Mouse (Mus musculus) limb, embryonic 15.5 days (tissue): ENCODE results near the gene Vax1. TPM values are rescaled to one million over a fixed set of nuclear protein-coding genes. Genes with fewer than 3 reads are reported as not detected.
A peak's percentile ranks its signal among the peaks of the same experiment; 100 is the strongest.

Experiments used
- ATAC-seq: fragments of 200-750 bp; cut with Nextera tagmentation; 2 replicates; pipeline ENCODE4 v1.8.0; 2017; ENCODE audit warnings: low read depth, moderate TSS enrichment; ENCODE audit not compliant: insufficient number of reproducible peaks, low FRiP score, low TSS enrichment
- H3K27ac ChIP-seq: fragments of 300-500 bp; sonication (generic); 2 replicates; pipeline ENCODE4 v1.5.1; 2015; ENCODE audit warnings: moderate library complexity, mild to moderate bottlenecking, inconsistent platforms
- H3K27me3 ChIP-seq: fragments of 300-500 bp; sonication (generic); 2 replicates; pipeline ENCODE4 v1.6.1; 2015; ENCODE audit warnings: inconsistent platforms
- H3K36me3 ChIP-seq: fragments of 300-500 bp; sonication (generic); 2 replicates; pipeline ENCODE4 v1.6.1; 2015; ENCODE audit warnings: inconsistent platforms
- H3K4me1 ChIP-seq: fragments of 300-500 bp; sonication (generic); 2 replicates; pipeline ENCODE4 v1.6.1; 2015; ENCODE audit warnings: inconsistent platforms
- H3K4me2 ChIP-seq: fragments of 300-500 bp; sonication (generic); 2 replicates; pipeline ENCODE4 v1.6.1; 2015; ENCODE audit warnings: mild to moderate bottlenecking, inconsistent platforms
- H3K4me3 ChIP-seq: fragments of 300-500 bp; sonication (generic); 2 replicates; pipeline ENCODE4 v1.5.1; 2015; ENCODE audit warnings: mild to moderate bottlenecking, inconsistent platforms
- H3K9ac ChIP-seq: fragments of 300-500 bp; sonication (generic); 2 replicates; pipeline ENCODE4 v1.6.1; 2015; ENCODE audit warnings: inconsistent platforms
- H3K9me3 ChIP-seq: fragments of 300-500 bp; sonication (generic); 2 replicates; pipeline ENCODE4 v1.6.1; 2016; ENCODE audit warnings: inconsistent platforms
- WGBS: fragments of 180-500 bp; shearing (Covaris S2); methylation state at CpG from one replicate; pipeline ENCODE4 v1.1.7; 2015; 5-methylcytosine and 5-hydroxymethylcytosine counted together
- polyA plus RNA-seq: library from polyadenylated mRNA; unstranded; fragments of >200 nt; fragmentation: Nextera tagmentation; extraction: Ambion mirVana; gene quantifications from 2 replicates; pipeline ENCODE4 v1.2.1, GENCODE M21; 2015

The Vax1 gene
- polyA plus RNA-seq, 1 experiment from 2014 or later: not detected

DNA sequence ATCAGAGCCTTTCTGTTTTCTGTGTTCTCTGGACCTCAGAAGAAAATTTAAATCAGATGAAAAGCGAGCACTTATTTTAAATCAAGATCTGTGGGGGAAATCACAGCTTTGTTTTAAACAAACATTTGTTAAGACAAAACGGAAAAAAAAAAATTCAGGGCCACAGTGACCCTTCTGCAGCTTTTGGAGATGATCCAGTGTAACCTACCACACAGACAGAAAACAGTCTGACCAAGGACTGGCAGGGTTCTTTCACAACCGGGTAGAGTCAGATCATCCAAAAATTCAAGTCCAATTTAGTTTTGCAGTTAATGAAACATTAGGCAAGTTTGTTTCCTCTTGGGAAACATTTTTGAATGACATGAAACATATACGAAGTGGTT lies 21.3 kb upstream of the Vax1 start:
- peaks cover 8% of the 10 kb centered on the region for H3K4me1 ChIP-seq
- H3K9me3 ChIP-seq: no peaks in the 10 kb centered on the region
- WGBS: 13% methylated on average over 4 of the region's 4 CpGs
- no peak overlapping the region for H3K4me3 ChIP-seq
- no peak overlapping the region for H3K27ac ChIP-seq
- no peaks in the 10 kb centered on the region for H3K36me3 ChIP-seq
- H3K4me2 ChIP-seq: no peak overlapping the region
- H3K9ac ChIP-seq: no peak overlapping the region
- no peak for ATAC-seq
- peaks cover 88% of the 10 kb centered on the region for H3K27me3 ChIP-seq

DNA sequence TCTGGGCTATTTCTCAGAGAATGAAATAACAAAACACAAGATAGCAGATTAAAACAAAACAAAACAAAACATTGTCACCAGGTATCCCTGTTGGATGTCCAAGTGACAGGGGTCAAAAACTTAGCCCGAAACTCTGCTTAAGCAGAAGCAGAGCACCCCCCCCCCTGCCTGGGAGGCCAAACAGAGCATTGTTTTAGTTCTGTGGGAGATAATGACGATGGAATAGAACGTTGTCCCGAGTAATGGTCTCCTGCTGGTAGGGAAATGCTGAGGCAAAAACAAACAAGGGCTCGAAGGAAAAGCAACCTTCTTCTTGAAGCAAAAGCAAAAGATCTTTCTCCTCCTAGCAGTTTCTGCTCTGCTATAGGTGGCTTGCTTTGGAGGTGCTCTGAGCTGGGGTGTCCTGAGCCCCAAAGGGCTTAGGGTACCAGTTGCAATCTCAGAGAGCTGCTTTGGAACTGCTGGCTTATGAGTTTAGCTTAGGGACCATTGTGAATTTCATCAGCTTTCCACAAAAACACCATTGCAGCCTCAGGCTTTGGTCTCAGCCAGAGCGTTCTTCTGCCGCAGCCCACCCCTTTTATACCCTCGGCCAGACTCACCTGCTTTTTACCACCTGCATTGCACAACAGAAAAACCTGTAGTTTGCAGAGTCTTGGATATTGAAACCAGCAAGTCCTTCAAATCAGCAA lies 20.7 kb upstream of the Vax1 start:
- Histone ChIP-seq H3K9ac (no peak overlapping the region), H3K9me3 (no peaks in the 10 kb centered on the region), H3K36me3 (no peaks in the 10 kb centered on the region), H3K4me1 (peaks cover 8% of the 10 kb centered on the region), H3K27me3 (peaks cover 87% of the 10 kb centered on the region), H3K27ac (no peak overlapping the region), H3K4me2 (no peak overlapping the region), H3K4me3 (no peak overlapping the region)
- WGBS: 2% methylated on average over 8 of the region's 8 CpGs
- ATAC-seq: no peak

DNA sequence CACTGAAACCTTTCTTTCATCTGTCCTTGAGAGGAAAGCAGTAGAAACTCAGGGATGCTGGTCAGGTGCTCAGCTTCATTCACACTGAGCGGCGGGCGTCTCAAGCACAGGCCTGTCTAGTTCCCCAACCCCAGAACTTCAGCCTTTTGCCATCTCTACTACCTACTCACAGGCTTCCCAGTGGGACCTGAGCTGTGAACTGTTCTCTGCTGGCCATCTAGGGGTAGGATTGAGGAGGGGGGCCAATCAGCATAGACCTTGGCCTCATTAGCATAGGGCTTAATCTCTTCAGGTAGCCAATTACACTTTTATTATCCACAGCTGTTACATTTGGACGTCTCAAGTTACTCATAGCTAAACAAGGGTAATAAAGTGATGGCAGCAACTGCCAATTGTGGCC lies 19.1 kb upstream of the Vax1 start:
- no peak for ATAC-seq
- Histone ChIP-seq H3K9me3 (no peaks in the 10 kb centered on the region), H3K4me2 (no peak overlapping the region), H3K4me3 (no peak overlapping the region), H3K27ac (no peak overlapping the region), H3K36me3 (no peaks in the 10 kb centered on the region), H3K4me1 (peaks cover 3% of the 10 kb centered on the region), H3K9ac (no peak overlapping the region), H3K27me3 (peaks cover 82% of the 10 kb centered on the region)
- WGBS: 10% methylated on average over 4 of the region's 4 CpGs

DNA sequence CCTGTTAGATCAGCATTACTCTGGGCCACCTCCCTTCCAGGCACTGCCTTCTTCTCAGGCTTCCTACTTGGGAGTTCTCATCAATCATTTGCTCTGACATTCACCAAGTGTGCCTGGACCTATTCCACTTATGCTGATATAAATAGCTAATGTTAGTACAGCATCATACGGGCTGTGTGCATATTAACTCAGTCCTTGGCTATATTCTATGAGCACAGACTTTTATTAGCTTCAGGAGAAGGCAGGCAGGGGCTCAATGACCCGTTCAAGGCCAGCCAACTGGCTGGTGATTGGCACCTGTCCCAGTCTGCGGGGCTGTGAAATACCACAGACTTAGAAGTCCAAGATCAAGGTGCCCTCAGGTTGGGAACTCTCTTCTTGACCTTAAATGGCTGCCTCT lies 14.1 kb upstream of the Vax1 start:
- no peaks in the 10 kb centered on the region for H3K36me3 ChIP-seq
- no peaks in the 10 kb centered on the region; the same call in 1 of the 2 replicates for H3K4me1 ChIP-seq
- H3K4me2 ChIP-seq: no peak overlapping the region
- ATAC-seq: no peak
- no peak overlapping the region for H3K9ac ChIP-seq
- H3K9me3 ChIP-seq: no peaks in the 10 kb centered on the region
- H3K27me3 ChIP-seq: peaks cover 56% of the 10 kb centered on the region
- 23% methylated on average over 3 of the region's 3 CpGs for WGBS
- no peak overlapping the region for H3K4me3 ChIP-seq
- H3K27ac ChIP-seq: no peak overlapping the region

DNA sequence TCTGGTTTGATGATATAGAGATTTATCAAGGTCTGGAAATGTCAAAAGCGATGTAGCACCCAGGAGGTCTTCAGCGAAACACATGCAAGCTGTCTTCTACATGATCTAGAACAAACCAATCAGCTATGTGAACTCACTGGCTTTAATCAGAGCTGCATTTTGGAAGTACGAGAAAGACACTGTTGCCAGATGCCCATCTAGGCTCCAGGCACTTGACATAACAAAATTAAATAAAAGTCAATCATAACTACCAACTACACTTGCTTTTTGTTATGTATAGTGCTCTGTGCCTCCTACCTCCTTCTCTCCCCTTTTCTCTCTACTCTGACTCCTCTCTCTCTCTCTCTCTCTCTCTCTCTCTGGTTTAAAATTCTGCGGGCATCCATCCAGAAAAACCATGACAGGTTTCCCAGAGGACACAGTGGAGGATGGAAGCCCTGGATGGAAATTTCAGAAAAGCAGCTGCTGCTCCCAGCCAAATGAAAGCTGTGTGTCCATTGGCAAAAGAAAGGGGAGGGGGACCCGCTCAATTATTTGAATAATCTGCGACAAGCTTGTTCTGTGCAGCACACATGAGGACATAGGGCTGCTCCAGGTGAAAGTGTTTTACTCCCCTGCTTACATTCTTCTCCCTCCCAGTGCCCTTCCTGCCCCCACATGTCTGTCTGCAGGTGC lies 3.6 kb upstream of the Vax1 start:
- peaks cover 30% of the 10 kb centered on the region for H3K4me1 ChIP-seq
- no peaks in the 10 kb centered on the region for H3K9me3 ChIP-seq
- no peak overlapping the region for H3K9ac ChIP-seq
- H3K4me2 ChIP-seq: no peak overlapping the region
- H3K4me3 ChIP-seq: no peak overlapping the region
- ATAC-seq: no peak
- peaks cover 89% of the 10 kb centered on the region for H3K27me3 ChIP-seq
- H3K27ac ChIP-seq: no peak overlapping the region
- 11% methylated on average over 6 of the region's 6 CpGs for WGBS
- no peaks in the 10 kb centered on the region for H3K36me3 ChIP-seq

DNA sequence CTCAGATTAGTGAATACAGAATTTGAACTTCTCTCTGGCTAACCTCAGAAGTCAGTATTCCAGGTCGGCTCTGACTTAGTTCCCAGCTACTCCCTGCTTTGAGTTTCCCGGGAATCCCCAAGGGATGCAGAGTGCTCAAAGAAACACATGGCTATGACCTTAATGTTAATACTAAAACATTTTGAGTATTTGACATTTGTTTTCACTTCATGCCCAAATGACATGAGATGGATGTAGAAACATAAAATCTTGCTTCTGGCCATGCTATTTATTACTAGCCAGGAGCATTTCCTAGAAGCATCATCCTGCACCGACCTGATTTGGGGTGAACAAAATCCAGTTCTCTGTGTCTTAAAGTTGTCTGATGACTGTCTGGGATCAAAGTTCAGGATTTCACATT lies 2.9 kb upstream of the Vax1 start:
- H3K4me2 ChIP-seq: no peak overlapping the region
- no peak overlapping the region for H3K27ac ChIP-seq
- H3K36me3 ChIP-seq: no peaks in the 10 kb centered on the region
- no peak overlapping the region for H3K4me3 ChIP-seq
- 4% methylated on average over 3 of the region's 3 CpGs for WGBS
- H3K27me3 ChIP-seq: peaks cover 91% of the 10 kb centered on the region
- no peaks in the 10 kb centered on the region for H3K9me3 ChIP-seq
- ATAC-seq: no peak
- no peak overlapping the region for H3K9ac ChIP-seq
- H3K4me1 ChIP-seq: peaks cover 32% of the 10 kb centered on the region

DNA sequence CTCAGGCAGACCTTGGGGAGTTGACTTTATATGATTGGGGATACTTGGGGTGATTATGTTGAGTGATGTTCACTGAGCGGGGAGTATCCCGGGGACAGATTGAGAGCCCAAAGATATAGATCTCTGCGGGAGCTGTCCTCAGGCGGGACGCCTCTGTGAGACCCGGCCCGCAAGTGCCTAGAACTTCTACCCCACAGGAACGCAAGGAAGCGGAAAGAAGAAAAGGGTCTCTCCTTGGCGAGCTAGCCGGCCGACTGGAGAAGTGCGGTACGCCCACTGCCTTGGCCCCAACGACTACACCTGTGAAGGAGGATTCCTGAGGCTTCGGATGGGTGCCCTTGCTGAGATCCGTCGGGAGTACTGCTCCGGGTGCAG lies 2.0 kb upstream of the Vax1 start:
- Histone ChIP-seq H3K4me1 (peaks cover 32% of the 10 kb centered on the region), H3K36me3 (no peaks in the 10 kb centered on the region), H3K4me2 (no peak overlapping the region), H3K4me3 (no peak overlapping the region), H3K9me3 (no peaks in the 10 kb centered on the region), H3K9ac (no peak overlapping the region), H3K27ac (no peak overlapping the region), H3K27me3 (peaks cover 93% of the 10 kb centered on the region)
- ATAC-seq: no peak
- WGBS: under 1% methylated on average over 19 of the region's 19 CpGs

DNA sequence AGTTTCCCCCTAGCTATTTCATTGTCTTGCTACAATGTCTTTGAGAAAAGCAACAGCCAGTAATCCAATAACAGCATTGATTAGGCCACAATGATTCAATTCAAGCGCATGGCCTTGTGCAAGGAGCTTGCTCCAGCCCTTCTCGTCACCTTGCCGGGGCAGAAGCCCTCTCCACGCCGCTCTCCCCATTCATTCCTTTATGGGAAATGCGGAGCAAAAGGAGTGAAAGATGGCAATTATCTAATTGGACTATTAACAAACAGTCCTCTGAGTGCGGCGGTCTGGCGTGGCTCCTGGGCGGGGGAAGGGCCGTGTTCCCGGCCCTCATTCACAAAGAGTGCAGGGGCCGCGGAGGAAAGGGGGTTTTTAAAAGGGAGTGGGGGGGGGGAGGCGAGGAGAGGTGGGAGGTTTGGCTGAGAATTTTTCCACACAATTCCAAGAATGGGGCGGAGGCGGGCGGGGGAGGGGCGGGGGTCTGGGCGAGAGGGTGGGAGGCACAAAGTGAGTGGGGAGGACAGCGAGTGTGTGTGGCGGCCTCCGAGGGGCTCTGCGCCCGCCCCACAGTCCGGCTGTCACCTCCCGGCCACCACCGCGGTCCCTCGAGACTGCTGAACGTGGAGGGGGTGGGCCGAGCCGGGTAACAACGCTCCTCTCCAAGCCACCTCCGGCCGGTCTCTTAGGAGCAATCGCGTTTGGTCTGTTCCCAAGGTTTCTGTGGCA lies 1.5 kb upstream of the Vax1 start:
- no peaks in the 10 kb centered on the region for H3K36me3 ChIP-seq
- H3K4me2 ChIP-seq: no peak overlapping the region
- H3K4me1 ChIP-seq: peaks cover 37% of the 10 kb centered on the region
- peaks cover 96% of the 10 kb centered on the region for H3K27me3 ChIP-seq
- no peak overlapping the region for H3K27ac ChIP-seq
- H3K4me3 ChIP-seq: 0 out of 2 replicates have a peak overlapping the region, but pooled peaks have one; percentile 4
- no peaks in the 10 kb centered on the region for H3K9me3 ChIP-seq
- ATAC-seq: no peak
- H3K9ac ChIP-seq: no peak overlapping the region
- under 1% methylated on average over 36 of the region's 38 CpGs for WGBS

DNA sequence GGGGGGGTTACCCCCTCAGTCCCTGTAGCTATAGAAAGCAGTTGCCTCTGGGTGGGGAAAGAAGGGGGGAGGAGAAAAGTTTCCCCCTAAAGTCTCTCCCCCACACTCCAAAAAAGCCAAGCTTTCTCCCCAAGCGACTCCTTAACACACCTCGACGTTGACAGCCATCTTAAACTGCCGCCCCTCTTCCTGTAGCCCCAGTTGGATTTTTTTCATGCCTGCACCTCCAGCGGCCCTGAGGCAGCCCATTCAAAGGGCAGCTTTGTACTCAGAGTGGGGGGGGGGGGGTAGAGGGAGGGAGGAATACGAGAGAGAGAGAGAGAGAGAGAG lies 875 bp upstream of the Vax1 start:
- H3K9ac ChIP-seq: no peak overlapping the region
- no peaks in the 10 kb centered on the region for H3K9me3 ChIP-seq
- H3K4me3 ChIP-seq: no peak overlapping the region
- peaks cover 42% of the 10 kb centered on the region for H3K4me1 ChIP-seq
- WGBS: 1% methylated on average over 6 of the region's 6 CpGs
- H3K27me3 ChIP-seq: peaks cover 97% of the 10 kb centered on the region
- H3K4me2 ChIP-seq: no peak overlapping the region
- no peak overlapping the region for H3K27ac ChIP-seq
- ATAC-seq: no peak
- H3K36me3 ChIP-seq: no peaks in the 10 kb centered on the region

DNA sequence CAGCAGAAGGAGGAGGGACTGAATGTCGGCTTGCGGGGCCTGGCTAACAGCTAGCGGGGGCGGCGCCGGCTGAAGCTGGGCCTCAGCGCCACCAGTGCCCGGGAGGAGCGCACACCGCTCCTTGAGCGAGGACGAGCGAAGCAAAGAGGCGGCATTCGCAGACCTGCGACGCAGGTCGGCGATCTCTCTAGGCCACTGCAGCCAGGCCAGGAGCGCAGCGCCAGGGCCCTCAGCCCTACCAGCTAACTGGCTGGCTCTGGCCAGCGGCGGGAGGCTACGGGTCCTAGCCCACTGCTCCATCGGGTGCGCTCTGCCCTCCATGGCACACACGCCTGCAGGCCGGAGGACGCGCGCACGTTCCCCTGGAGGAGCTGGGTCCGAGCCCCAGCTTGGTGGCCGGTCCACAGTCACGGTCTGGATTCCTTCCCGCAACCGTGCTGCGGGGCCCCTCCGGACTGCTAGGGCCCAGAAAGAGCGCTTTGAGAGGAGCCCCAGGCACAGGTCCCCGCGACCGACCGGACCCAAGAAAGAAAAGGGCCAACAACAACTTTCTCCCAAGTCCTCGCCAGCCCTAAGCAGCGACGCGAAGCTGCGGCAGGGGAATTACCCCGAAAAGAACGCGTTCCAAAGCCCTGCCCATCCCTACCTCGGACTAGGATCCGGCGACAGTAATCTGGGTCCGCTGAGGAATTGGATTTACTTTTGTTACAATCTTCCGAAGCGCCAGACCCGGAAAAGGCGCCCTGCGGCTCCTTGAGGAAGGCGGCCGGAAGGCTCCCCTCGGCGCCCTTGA lies 517 bp downstream of the Vax1 start:
- Histone ChIP-seq H3K4me3 (peak overlapping the region; percentile 24), H3K4me2 (peak overlapping the region; percentile 41), H3K4me1 (peaks cover 44% of the 10 kb centered on the region), H3K9me3 (no peaks in the 10 kb centered on the region), H3K27ac (no peak overlapping the region), H3K27me3 (peaks cover 99% of the 10 kb centered on the region), H3K9ac (0 out of 2 replicates have a peak overlapping the region, but pooled peaks have one; percentile 3), H3K36me3 (no peaks in the 10 kb centered on the region)
- under 1% methylated on average over 65 of the region's 65 CpGs for WGBS
- no peak for ATAC-seq

DNA sequence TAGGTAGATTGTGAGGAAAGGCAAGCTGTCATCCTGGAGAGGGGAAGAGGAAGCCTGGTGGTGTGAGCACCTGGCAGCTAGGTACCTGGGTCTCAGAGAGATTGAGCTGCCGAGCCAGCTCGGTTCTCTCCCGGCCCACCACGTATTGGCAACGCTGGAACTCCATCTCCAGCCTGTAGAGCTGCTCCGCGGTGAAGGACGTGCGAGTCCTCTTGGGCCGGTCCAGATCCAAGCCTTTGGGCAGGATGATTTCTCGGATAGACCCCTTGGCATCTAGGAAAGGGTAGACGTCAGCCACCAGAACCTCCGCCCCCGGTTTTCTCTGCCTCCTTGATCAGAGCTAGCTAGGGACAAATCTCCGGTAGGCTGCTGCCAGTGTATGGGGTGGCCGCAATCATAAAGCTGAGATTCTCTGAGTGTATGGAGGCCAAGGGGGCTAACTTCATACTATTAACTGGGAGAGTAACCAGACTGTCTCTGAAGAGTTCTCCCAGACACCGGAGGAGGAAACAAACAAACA lies 1.4 kb downstream of the Vax1 start:
- 5% methylated on average over 17 of the region's 17 CpGs for WGBS
- no peak overlapping the region for H3K9ac ChIP-seq
- H3K4me3 ChIP-seq: no peak overlapping the region

More for the DNA sequence above, 1.4 kb downstream of the Vax1 start:
- H3K4me2 ChIP-seq: no peak overlapping the region
- H3K9me3 ChIP-seq: no peaks in the 10 kb centered on the region
- H3K4me1 ChIP-seq: peaks cover 44% of the 10 kb centered on the region
- no peak overlapping the region for H3K27ac ChIP-seq
- H3K27me3 ChIP-seq: peaks cover 99% of the 10 kb centered on the region
- H3K36me3 ChIP-seq: no peaks in the 10 kb centered on the region
- ATAC-seq: no peak
